Mouse (Mus musculus) midbrain, embryonic 12.5 days (tissue): ENCODE data around the gene Gpr173. TPM values are rescaled to one million over a fixed set of nuclear protein-coding genes. Genes with fewer than 3 reads are reported as not detected.
A peak's percentile ranks its signal among the peaks of the same experiment; 100 is the strongest.

Source experiments
- ATAC-seq: fragments of 200-750 bp; cut with Nextera tagmentation; 2 replicates; pipeline ENCODE4 v1.8.0; 2017; ENCODE audit warnings: low read depth, moderate TSS enrichment, moderate library complexity; ENCODE audit not compliant: low FRiP score
- H3K27ac ChIP-seq: fragments of 300-500 bp; sonication (generic); replicated peaks from 2 replicates; pipeline ENCODE4 v1.5.1; 2016; ENCODE audit warnings: mild to moderate bottlenecking
- H3K27me3 ChIP-seq: fragments of 300-500 bp; sonication (generic); 2 replicates; pipeline ENCODE4 v1.6.1; 2016; ENCODE audit warnings: mild to moderate bottlenecking
- H3K36me3 ChIP-seq: fragments of 300-500 bp; sonication (generic); 2 replicates; pipeline ENCODE4 v1.6.1; 2016
- H3K4me1 ChIP-seq: fragments of 300-500 bp; sonication (generic); 2 replicates; pipeline ENCODE4 v1.6.1; 2016
- H3K4me2 ChIP-seq: fragments of 300-500 bp; sonication (generic); replicated peaks from 2 replicates; pipeline ENCODE4 v1.6.1; 2016; ENCODE audit warnings: mild to moderate bottlenecking, moderate library complexity
- H3K4me3 ChIP-seq: fragments of 300-500 bp; sonication (generic); 2 replicates; pipeline ENCODE4 v1.5.1; 2016; ENCODE audit warnings: mild to moderate bottlenecking
- H3K9ac ChIP-seq: fragments of 300-500 bp; sonication (generic); replicated peaks from 2 replicates; pipeline ENCODE4 v1.6.1; 2016; ENCODE audit warnings: mild to moderate bottlenecking, moderate library complexity
- H3K9me3 ChIP-seq: fragments of 300-500 bp; sonication (generic); 2 replicates; pipeline ENCODE4 v1.6.1; 2016; ENCODE audit warnings: mild to moderate bottlenecking
- WGBS: fragments of 180-500 bp; shearing (Covaris S2); methylation state at CpG from one replicate; pipeline ENCODE4 v1.1.7; 2016; 5-methylcytosine and 5-hydroxymethylcytosine counted together
- polyA plus RNA-seq: library from polyadenylated mRNA; unstranded; fragments of >200 nt; fragmentation: Nextera tagmentation; extraction: Ambion mirVana; gene quantifications from 2 replicates; pipeline ENCODE4 v1.2.1, GENCODE M21; 2016

The Gpr173 gene
- 8.6 and 9.5 TPM in 2 replicates for polyA plus RNA-seq

- peaks cover 17% of the 10 kb centered on the region for H3K4me1 ChIP-seq
- no peaks in the 10 kb centered on the region for H3K9me3 ChIP-seq
- peak within 1 kb of the TSS; percentile 83 for H3K27ac ChIP-seq
- H3K9ac ChIP-seq, result peak within 1 kb of the TSS; percentile 75
- peak within 1 kb of the TSS; percentile 61 for H3K4me2 ChIP-seq
- peak within 1 kb of the TSS; percentile 59 for H3K4me3 ChIP-seq
- 20% methylated on average over 19 of the region's 24 CpGs for WGBS
- H3K27me3 ChIP-seq, result peaks cover 56% of the 10 kb centered on the region
- ATAC-seq, result peak; percentile 98
- H3K36me3 ChIP-seq, result no peaks in the 10 kb centered on the region
These were observed at the start of gene Gpr173 for GRCm38 (mm10) chrX:152368397-152369273. Gpr173 (minus strand) TSS chrX:152368704.

DNA sequence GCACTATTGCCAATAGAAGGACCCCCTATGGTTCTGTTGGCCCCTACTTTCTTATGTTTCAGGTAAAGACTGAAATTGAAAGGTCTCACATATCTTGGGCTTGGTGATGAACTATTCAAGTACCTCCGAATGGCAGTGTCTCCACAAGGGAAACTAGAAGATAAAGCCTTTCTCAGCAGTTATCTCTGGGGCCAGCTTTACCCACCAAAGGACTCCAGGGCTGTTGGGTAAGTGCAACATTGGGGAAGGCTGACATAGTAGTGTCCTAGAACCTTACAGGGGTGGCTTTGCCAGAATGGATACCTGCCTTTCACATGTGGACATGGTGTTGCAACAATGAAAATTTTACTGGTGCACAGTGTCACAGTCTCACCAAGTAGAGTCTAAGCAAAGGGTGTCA is 34.7 kb upstream of the Gpr173 start:
- ATAC-seq, result no peak
- H3K36me3 ChIP-seq, result no peaks in the 10 kb centered on the region
- H3K9ac ChIP-seq, result no peak overlapping the region
- H3K27ac ChIP-seq, result no peak overlapping the region
- H3K4me3 ChIP-seq, result no peak overlapping the region
- no peak overlapping the region for H3K4me2 ChIP-seq
- no peaks in the 10 kb centered on the region for H3K4me1 ChIP-seq
- peaks cover 59% of the 10 kb centered on the region for H3K27me3 ChIP-seq
- H3K9me3 ChIP-seq, result no peaks in the 10 kb centered on the region
- WGBS, result 85% methylated on average over 1 of the region's 1 CpGs

DNA sequence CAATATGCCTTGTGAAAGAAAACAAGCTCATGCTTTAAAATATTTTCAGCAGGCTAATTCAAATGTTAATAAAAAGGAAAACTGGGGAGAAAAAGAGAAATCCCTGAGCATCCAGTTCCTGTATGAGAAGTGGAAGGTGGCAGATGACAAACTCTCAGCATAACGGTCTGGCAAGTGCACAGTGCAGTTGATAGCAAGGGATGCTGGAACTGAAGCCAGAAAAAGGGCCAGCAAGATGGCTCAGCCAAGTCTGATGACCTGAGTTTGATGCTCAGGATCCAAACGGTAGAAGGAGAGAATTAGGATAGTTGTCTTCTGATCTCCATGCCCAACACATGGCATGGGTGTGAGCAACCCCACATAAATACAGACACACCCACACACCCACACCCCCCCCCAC is 31.6 kb upstream of the Gpr173 start:
- Histone ChIP-seq H3K27me3 (peaks cover 62% of the 10 kb centered on the region), H3K9me3 (no peaks in the 10 kb centered on the region), H3K36me3 (no peaks in the 10 kb centered on the region), H3K9ac (no peak overlapping the region), H3K4me2 (no peak overlapping the region), H3K4me3 (no peak overlapping the region), H3K27ac (no peak overlapping the region), H3K4me1 (no peaks in the 10 kb centered on the region)
- no peak for ATAC-seq
- WGBS, result 85% methylated on average over 2 of the region's 2 CpGs

DNA sequence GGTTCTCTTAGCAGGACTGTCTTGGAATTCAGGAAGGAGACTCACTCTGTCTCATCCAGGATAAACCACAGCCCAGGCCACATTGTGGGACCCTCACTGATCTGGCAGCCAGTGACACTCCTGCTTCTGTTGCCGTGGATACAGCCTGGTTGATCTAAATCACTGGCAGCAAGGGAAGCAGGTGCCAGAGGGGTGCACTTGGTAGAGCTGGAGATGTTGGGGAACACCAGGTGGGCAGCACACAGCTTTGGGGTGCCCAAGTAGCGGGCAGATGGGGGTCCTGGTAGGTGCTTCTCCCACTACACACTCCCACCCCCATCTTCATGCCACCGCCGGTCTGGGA is 479 bp downstream of the Gpr173 start:
- H3K4me1 ChIP-seq, result peaks cover 17% of the 10 kb centered on the region
- peaks cover 60% of the 10 kb centered on the region for H3K27me3 ChIP-seq
- H3K9ac ChIP-seq, result peak overlapping the region; percentile 75
- H3K27ac ChIP-seq, result peak overlapping the region; percentile 83
- H3K36me3 ChIP-seq, result no peaks in the 10 kb centered on the region
- ATAC-seq, result peak; percentile 38
- peak overlapping the region; percentile 59 for H3K4me3 ChIP-seq
- H3K9me3 ChIP-seq, result no peaks in the 10 kb centered on the region
- WGBS, result 19% methylated on average over 4 of the region's 4 CpGs
- peak overlapping the region; percentile 61 for H3K4me2 ChIP-seq

DNA sequence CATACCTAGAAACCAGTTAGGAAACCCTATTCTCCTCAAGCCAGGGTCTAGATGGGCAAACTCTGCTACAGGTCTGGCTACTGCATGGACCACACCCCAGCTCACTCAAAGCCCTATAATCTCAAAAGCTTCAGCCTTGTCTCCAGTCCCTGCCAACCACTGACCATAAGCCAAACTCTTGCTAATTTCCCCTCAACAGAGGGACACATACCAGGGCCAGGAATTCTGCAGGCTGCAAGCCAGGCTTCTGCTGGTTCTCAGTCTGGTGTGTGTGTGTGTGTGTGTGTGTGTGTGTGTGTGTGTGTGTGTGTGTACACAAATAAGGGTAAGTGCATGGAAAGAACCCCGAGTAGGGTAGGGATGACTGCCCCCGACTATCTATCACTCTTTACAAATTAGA is 2.1 kb downstream of the Gpr173 start:
- Histone ChIP-seq H3K9ac (no peak overlapping the region), H3K4me3 (peak overlapping the region; percentile 59; the same call in 1 of the 2 replicates), H3K4me2 (peak overlapping the region; percentile 61), H3K27me3 (peaks cover 59% of the 10 kb centered on the region), H3K9me3 (no peaks in the 10 kb centered on the region), H3K36me3 (no peaks in the 10 kb centered on the region), H3K4me1 (peaks cover 17% of the 10 kb centered on the region), H3K27ac (no peak overlapping the region)
- WGBS, result 62% methylated on average over 2 of the region's 2 CpGs
- no peak for ATAC-seq

DNA sequence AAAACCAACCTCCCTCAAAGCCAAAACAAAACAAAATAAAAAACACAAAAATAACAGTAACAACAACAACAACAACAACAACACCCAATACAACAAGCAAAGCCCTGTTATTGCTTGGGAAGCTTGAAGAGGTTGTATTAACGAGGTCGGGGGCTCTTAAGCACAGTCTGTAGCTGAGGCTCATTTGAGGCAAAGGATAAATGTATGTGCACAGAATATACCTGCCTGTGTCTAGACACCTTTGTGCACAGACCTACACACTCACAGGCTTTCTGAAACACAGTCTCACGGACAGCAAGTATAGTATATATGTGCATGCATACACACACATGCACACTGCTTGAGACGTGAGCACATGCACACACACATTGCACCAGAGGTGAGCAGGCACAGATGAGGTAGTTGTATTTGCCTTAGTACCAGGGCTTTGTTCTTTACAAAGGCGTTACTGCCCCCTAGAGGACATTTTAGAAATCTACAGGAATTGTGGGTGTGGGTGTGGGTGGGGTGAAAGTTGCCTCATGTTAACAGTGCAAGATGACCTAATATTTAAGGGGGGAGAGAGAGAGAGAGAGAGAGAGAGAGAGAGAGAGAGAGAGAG is 15.9 kb downstream of the Gpr173 start:
- H3K9ac ChIP-seq, result no peak overlapping the region
- no peaks in the 10 kb centered on the region for H3K4me1 ChIP-seq
- no peak overlapping the region for H3K4me3 ChIP-seq
- ATAC-seq, result peak; percentile 80
- H3K4me2 ChIP-seq, result no peak overlapping the region
- H3K27ac ChIP-seq, result no peak overlapping the region
- peaks cover 55% of the 10 kb centered on the region for H3K27me3 ChIP-seq
- H3K36me3 ChIP-seq, result no peaks in the 10 kb centered on the region
- H3K9me3 ChIP-seq, result no peaks in the 10 kb centered on the region
- WGBS, result 29% methylated on average over 5 of the region's 5 CpGs

DNA sequence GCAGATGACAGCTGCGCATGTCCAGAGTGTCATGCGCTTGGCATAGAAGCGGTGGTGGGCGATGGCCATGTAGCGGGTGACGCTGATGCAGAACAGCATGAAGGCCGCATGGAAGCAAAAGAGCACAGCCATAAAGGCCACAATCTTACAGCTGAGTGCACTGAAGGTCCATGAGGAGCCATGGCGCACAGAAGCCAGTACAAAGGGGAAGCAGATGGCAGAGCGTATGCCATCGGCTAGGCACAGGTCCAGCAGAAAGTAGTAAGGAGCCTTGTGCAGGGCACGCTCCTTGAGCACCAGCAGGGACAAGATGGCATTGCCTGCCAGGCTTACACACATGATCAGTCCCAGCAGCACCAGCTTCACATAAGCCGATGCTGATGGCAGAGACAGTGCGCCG is 21.5 kb downstream of the Gpr173 start:
- ATAC-seq, result no peak
- H3K27me3 ChIP-seq, result peaks cover 80% of the 10 kb centered on the region
- WGBS, result 93% methylated on average over 14 of the region's 14 CpGs

GRCm38 (mm10) chrX:152346587-152346986 is 21.9 kb downstream of the Gpr173 start:
- Histone ChIP-seq H3K36me3 (peaks cover 8% of the 10 kb centered on the region; the same call in 1 of the 2 replicates), H3K27me3 (peaks cover 84% of the 10 kb centered on the region), H3K4me3 (no peak overlapping the region), H3K4me2 (no peak overlapping the region), H3K9me3 (no peaks in the 10 kb centered on the region), H3K27ac (no peak overlapping the region), H3K4me1 (no peaks in the 10 kb centered on the region), H3K9ac (no peak overlapping the region)
- 89% methylated on average over 15 of the region's 15 CpGs for WGBS
- no peak for ATAC-seq

More for the DNA sequence above, 21.5 kb downstream of the Gpr173 start:
- Histone ChIP-seq H3K4me2 (no peak overlapping the region), H3K9ac (no peak overlapping the region), H3K27ac (no peak overlapping the region), H3K36me3 (peaks cover 8% of the 10 kb centered on the region; the same call in 1 of the 2 replicates), H3K4me3 (no peak overlapping the region), H3K4me1 (no peaks in the 10 kb centered on the region), H3K9me3 (no peaks in the 10 kb centered on the region)

GRCm38 (mm10) chrX:152342903-152343302 is 25.6 kb downstream of the Gpr173 start:
- 31% methylated on average over 6 of the region's 6 CpGs for WGBS
- Histone ChIP-seq H3K4me2 (peak overlapping the region; percentile 57), H3K27me3 (peaks cover 90% of the 10 kb centered on the region), H3K36me3 (peaks cover 22% of the 10 kb centered on the region), H3K4me3 (peak overlapping the region; percentile 61), H3K4me1 (peaks cover 10% of the 10 kb centered on the region), H3K27ac (peak overlapping the region; percentile 81), H3K9me3 (no peaks in the 10 kb centered on the region), H3K9ac (no peak overlapping the region; the same call in 1 of the 2 replicates)
- ATAC-seq, result no peak

GRCm38 (mm10) chrX:152342358-152342901 is 26.1 kb downstream of the Gpr173 start, which contains the start of gene Tspyl2:
Tspyl2 (minus strand) TSS chrX:152342425.
- Histone ChIP-seq H3K4me1 (peaks cover 13% of the 10 kb centered on the region), H3K27me3 (peaks cover 92% of the 10 kb centered on the region), H3K4me2 (peak within 1 kb of the TSS; percentile 57), H3K9ac (peak within 1 kb of the TSS; percentile 75), H3K9me3 (no peaks in the 10 kb centered on the region), H3K36me3 (peaks cover 22% of the 10 kb centered on the region), H3K27ac (peak within 1 kb of the TSS; percentile 81), H3K4me3 (peak within 1 kb of the TSS; percentile 61)
- ATAC-seq, result peak; percentile 97
- WGBS, result 13% methylated on average over 19 of the region's 27 CpGs

DNA sequence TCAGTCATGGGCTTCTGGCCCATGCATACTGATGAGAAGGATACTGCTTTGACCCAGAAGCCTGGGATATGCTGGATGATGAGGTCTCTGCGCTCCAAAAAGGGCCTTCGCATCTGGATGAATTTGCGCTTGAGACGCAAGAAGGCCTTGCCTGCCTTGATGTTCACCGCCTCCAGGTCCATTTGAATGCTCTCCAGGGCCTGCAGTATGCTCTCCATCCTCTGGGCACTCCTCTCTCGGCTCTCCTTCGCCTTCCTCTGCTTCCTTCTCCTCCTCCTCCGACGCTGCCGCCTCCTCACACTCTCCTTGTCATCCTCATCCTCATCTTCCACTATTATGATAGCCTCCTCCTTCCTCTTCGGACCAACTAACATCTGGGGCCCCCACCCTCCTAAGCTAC is 27.0 kb downstream of the Gpr173 start:
- peaks cover 92% of the 10 kb centered on the region for H3K27me3 ChIP-seq
- ATAC-seq, result no peak

More for the DNA sequence above, 27.0 kb downstream of the Gpr173 start:
- peak overlapping the region; percentile 57 for H3K4me2 ChIP-seq
- WGBS, result 39% methylated on average over 11 of the region's 11 CpGs
- no peaks in the 10 kb centered on the region for H3K9me3 ChIP-seq
- H3K4me1 ChIP-seq, result peaks cover 18% of the 10 kb centered on the region
- H3K4me3 ChIP-seq, result peak overlapping the region; percentile 61
- peaks cover 18% of the 10 kb centered on the region for H3K36me3 ChIP-seq
- H3K27ac ChIP-seq, result peak overlapping the region; percentile 81; the same call in 1 of the 2 replicates
- peak overlapping the region; percentile 75 for H3K9ac ChIP-seq
